Mouse (Mus musculus) MEL (cell line): ENCODE measurements at regions not wholly inside any gene's neighbourhood (a gene's known extent, or its start where the extent isn't known, plus 50 kb on each side); places are given as distances from the start of the nearest gene placed in this dataset.

Source experiments
- CTCF ChIP-seq, 3 experiments: IDR thresholded peaks in 2 of 3; conservative IDR thresholded peaks in 1 of 3; 2 replicates each; pipeline ENCODE4 v1.5.1; 2011 to 2012; ENCODE audit warnings: low read length in 3 of 3, low read depth in 2 of 3, mild to moderate bottlenecking in 2 of 3, improper control_type of control experiment in 1 of 3, inconsistent platforms in 1 of 3, mixed read lengths in 1 of 3, moderate library complexity in 1 of 3; ENCODE audit not compliant: control insufficient read depth in 1 of 3, insufficient read depth in 1 of 3, poor library complexity in 1 of 3, severe bottlenecking in 1 of 3
- POLR2A ChIP-seq, 2 experiments: IDR thresholded peaks; 2 replicates each; pipeline ENCODE4 v1.6.1; 2011 to 2012; ENCODE audit warnings: low read length in 2 of 2, mild to moderate bottlenecking in 2 of 2, control low read depth in 1 of 2, improper control_type of control experiment in 1 of 2, low read depth in 1 of 2, moderate library complexity in 1 of 2; ENCODE audit not compliant: control insufficient read depth in 1 of 2, insufficient read depth in 1 of 2, poor library complexity in 1 of 2
- TAL1 ChIP-seq: IDR thresholded peaks from 2 replicates; pipeline ENCODE4 v1.6.1; 2012; ENCODE audit warnings: mild to moderate bottlenecking, inconsistent platforms, low read length, moderate library complexity, mixed read lengths

GRCm38 (mm10) chr4:75562480-75562879 lies 284.4 kb upstream of the Dmac1 start:
- TF ChIP-seq CTCF (IDR thresholded peaks at IDR 0.05 in 2 of 3, conservative IDR thresholded peaks at IDR 0.05 in 1 of 3; ENCODE audit: control insufficient read depth in 1 of 3, insufficient read depth in 1 of 3, low read depth in 2 of 3, low read length in 3 of 3, poor library complexity in 1 of 3, severe bottlenecking in 1 of 3) (no peak), POLR2A (IDR thresholded peaks at IDR 0.05; ENCODE audit: control insufficient read depth in 1 of 2, insufficient read depth in 1 of 2, low read depth in 1 of 2, low read length in 2 of 2, poor library complexity in 1 of 2) (no peak), TAL1 (no peak)
